ENCODE assay signal across 8 mouse cellular contexts in genomic region chrX:48424583-48424982, GRCm38 (mm10). TPM values are rescaled to one million over a fixed set of nuclear protein-coding genes. Genes with fewer than 3 reads are reported as not detected.
A peak's percentile ranks its signal among the peaks of the same experiment; 100 is the strongest.
DNase-seq lines count a peak whose midpoint lies in the region; ATAC-seq and TF ChIP-seq lines count a peak whose summit lies in the region.
"Had no signal": no experiment of that assay in that cellular context is flagged by ENCODE, and none has a peak within 500 bp of the region (broad histone marks: within the 10 kb centered on the region; RNA-seq: fewer than 3 reads in every experiment).

No protein-coding gene starts in this region.

- H3K79me2 ChIP-seq in MEL (ENCODE audit: control insufficient read depth, insufficient read depth, low read length, poor library complexity) = peaks cover 2% of the 10 kb centered on the region; the same call in 1 of the 2 replicates

- no peaks in the 10 kb centered on the region for H3K9me3 ChIP-seq in MEL (replicated peaks; ENCODE audit: insufficient read depth, low read length)
- no peaks in the 10 kb centered on the region for H3K9me3 ChIP-seq in embryonic facial prominence, embryonic 14.5 days (ENCODE audit: control insufficient read depth, low read length)
- no peaks in the 10 kb centered on the region for H3K9me3 ChIP-seq in kidney, embryonic 14.5 days (ENCODE audit: control insufficient read depth, low read length)
- no peaks in the 10 kb centered on the region for H3K9me3 ChIP-seq in forebrain, embryonic 16.5 days (ENCODE audit: control insufficient read depth, low read length)
- H3K9me3 ChIP-seq: hindbrain, embryonic 15.5 days had no signal

- no peak for TF ChIP-seq EP300 in MEL (IDR thresholded peaks at IDR 0.05; ENCODE audit: low read depth in 1 of 2, low read length in 2 of 2)

- peaks cover 2 to 25% of the 10 kb centered on the region in 2 experiments for H3K4me1 ChIP-seq in MEL (ENCODE audit: control insufficient read depth in 1 of 2, insufficient read depth in 2 of 2, low read length in 2 of 2)
- no peaks in the 10 kb centered on the region for H3K4me1 ChIP-seq in embryonic facial prominence, embryonic 14.5 days (ENCODE audit: control insufficient read depth, insufficient read depth, low read length)
- H3K4me1 ChIP-seq in kidney, embryonic 14.5 days (ENCODE audit: control insufficient read depth, insufficient read depth, low read length) = peaks cover 6% of the 10 kb centered on the region; the same call in 1 of the 2 replicates
- H3K4me1 ChIP-seq in forebrain, embryonic 16.5 days (replicated peaks; ENCODE audit: control insufficient read depth, insufficient read depth, low read length) = no peaks in the 10 kb centered on the region
- H3K4me1 ChIP-seq: hindbrain, embryonic 15.5 days had no signal

- peak overlapping the region; percentile 50 to 56 for H3K4me3 ChIP-seq in MEL (ENCODE audit: control insufficient read depth in 1 of 2, insufficient read depth in 1 of 2, low read depth in 2 of 2, low read length in 2 of 2)
- H3K4me3 ChIP-seq in embryonic facial prominence, embryonic 14.5 days (ENCODE audit: low read depth, low read length) = no peak overlapping the region
- no peak overlapping the region for H3K4me3 ChIP-seq in kidney, embryonic 14.5 days (ENCODE audit: low read length)
- no peak overlapping the region for H3K4me3 ChIP-seq in forebrain, embryonic 16.5 days (replicated peaks; ENCODE audit: low read length)
- H3K4me3 ChIP-seq: hindbrain, embryonic 15.5 days had no signal

- 55% methylated on average over 2 of the region's 3 CpGs for WGBS in embryonic facial prominence, embryonic 14.5 days
- 36% methylated on average over 3 of the region's 3 CpGs for WGBS in kidney, embryonic 14.5 days
- WGBS in forebrain, embryonic 16.5 days = 54% methylated on average over 3 of the region's 3 CpGs

- H3K36me3 ChIP-seq in MEL (ENCODE audit: control insufficient read depth in 1 of 2, insufficient read depth in 2 of 2, low read length in 2 of 2) = peaks cover 0 to 15% of the 10 kb centered on the region in 2 experiments; a peak in 2 of 4 replicates
- H3K36me3 ChIP-seq in embryonic facial prominence, embryonic 14.5 days (ENCODE audit: control insufficient read depth, insufficient read depth, low read length) = no peaks in the 10 kb centered on the region
- no peaks in the 10 kb centered on the region for H3K36me3 ChIP-seq in kidney, embryonic 14.5 days (ENCODE audit: control insufficient read depth, insufficient read depth, low read length)
- no peaks in the 10 kb centered on the region for H3K36me3 ChIP-seq in forebrain, embryonic 16.5 days (ENCODE audit: control insufficient read depth, insufficient read depth)
- H3K36me3 ChIP-seq: hindbrain, embryonic 15.5 days had no signal

- ATAC-seq in embryonic facial prominence, embryonic 14.5 days (ENCODE audit: low read depth) = no peak
- ATAC-seq in kidney, embryonic 14.5 days (ENCODE audit: low FRiP score, low TSS enrichment) = peak; percentile 38; the same call in 1 of the 2 replicates
- ATAC-seq in megakaryocyte, adult 5-6 weeks (ENCODE audit: poor library complexity, severe bottlenecking) = peak; percentile 56
- no peak for ATAC-seq in forebrain, embryonic 16.5 days

- peak overlapping the region; percentile 74 for H3K27ac ChIP-seq in MEL (ENCODE audit: control insufficient read depth, low read depth, low read length)
- H3K27ac ChIP-seq in embryonic facial prominence, embryonic 14.5 days (replicated peaks; ENCODE audit: low read depth, low read length) = no peak overlapping the region
- no peak overlapping the region for H3K27ac ChIP-seq in kidney, embryonic 14.5 days (ENCODE audit: low read depth, low read length)
- no peak overlapping the region for H3K27ac ChIP-seq in forebrain, embryonic 16.5 days (ENCODE audit: low read length)
- H3K27ac ChIP-seq: hindbrain, embryonic 15.5 days had no signal

- no peak for TF ChIP-seq CTCF in MEL (IDR thresholded peaks at IDR 0.05 in 2 of 3, conservative IDR thresholded peaks at IDR 0.05 in 1 of 3; ENCODE audit: control insufficient read depth in 1 of 3, insufficient read depth in 1 of 3, low read depth in 2 of 3, low read length in 3 of 3, poor library complexity in 1 of 3, severe bottlenecking in 1 of 3)

- H3K9ac ChIP-seq in MEL (ENCODE audit: control insufficient read depth, low read depth, low read length, poor library complexity, severe bottlenecking) = peak overlapping the region; percentile 55
- H3K9ac ChIP-seq in embryonic facial prominence, embryonic 14.5 days (ENCODE audit: low read depth, low read length) = no peak overlapping the region
- H3K9ac ChIP-seq in kidney, embryonic 14.5 days (ENCODE audit: low read depth, low read length) = no peak overlapping the region
- H3K9ac ChIP-seq in forebrain, embryonic 16.5 days (replicated peaks; ENCODE audit: low read depth, low read length) = no peak overlapping the region
- H3K9ac ChIP-seq: hindbrain, embryonic 15.5 days had no signal

- DNase-seq in MEL (ENCODE audit: low read depth, low spot score) = peak; percentile 62
- DNase-seq in embryonic facial prominence, embryonic 14.5 days (ENCODE audit: low spot score) = peak; percentile 9
- peak; percentile 76 for DNase-seq in thymus, postnatal 4 days
- no peak for DNase-seq in embryo, embryonic 11 days

- H3K27me3 ChIP-seq in MEL (ENCODE audit: control insufficient read depth in 1 of 2, insufficient read depth in 2 of 2, low read length in 2 of 2) = no peaks in the 10 kb centered on the region
- H3K27me3 ChIP-seq in embryonic facial prominence, embryonic 14.5 days (replicated peaks; ENCODE audit: control insufficient read depth, insufficient read depth, low read length) = no peaks in the 10 kb centered on the region
- no peaks in the 10 kb centered on the region for H3K27me3 ChIP-seq in kidney, embryonic 14.5 days (ENCODE audit: control insufficient read depth, insufficient read depth, low read length)
- H3K27me3 ChIP-seq in forebrain, embryonic 16.5 days (replicated peaks; ENCODE audit: control insufficient read depth, insufficient read depth, low read length) = no peaks in the 10 kb centered on the region
- H3K27me3 ChIP-seq: hindbrain, embryonic 15.5 days had no signal

- no peak overlapping the region for H3K4me2 ChIP-seq in embryonic facial prominence, embryonic 14.5 days (ENCODE audit: low read depth, low read length)
- H3K4me2 ChIP-seq in kidney, embryonic 14.5 days (replicated peaks; ENCODE audit: low read depth, low read length) = no peak overlapping the region
- H3K4me2 ChIP-seq in forebrain, embryonic 16.5 days (ENCODE audit: low read length) = no peak overlapping the region
- H3K4me2 ChIP-seq: hindbrain, embryonic 15.5 days had no signal

- no peak for TF ChIP-seq POLR2A in MEL (IDR thresholded peaks at IDR 0.05; ENCODE audit: control insufficient read depth in 1 of 2, insufficient read depth in 1 of 2, low read depth in 1 of 2, low read length in 2 of 2, poor library complexity in 1 of 2)

- TF ChIP-seq RAD21 in MEL (IDR thresholded peaks at IDR 0.05; ENCODE audit: low read depth, low read length) = no peak

TF ChIP-seq in MEL, 35 proteins besides CTCF, POLR2A, EP300 and RAD21:
- no peak for TF ChIP-seq MXI1 (IDR thresholded peaks at IDR 0.05; ENCODE audit: low read depth, low read length)
TF ChIP-seq in MEL: peak in this region for 0.

RNA-seq across cellular contexts. Expression of gene Elf4, which starts 38.3 kb away (rescaled TPM):
- 3.4 and 4.0 TPM in 2 replicates for total RNA-seq in MEL (2012; rRNA removed)
- 10 to 100 TPM in 1 of 2 experiments, not detected in 1; 15.3 TPM for polyA plus RNA-seq in MEL (2012; ENCODE audit: insufficient read depth in 1 of 2, insufficient read length in 2 of 2, low read depth in 1 of 2, low replicate concordance in 2 of 2, missing spikeins in 1 of 2)
- polyA plus RNA-seq in embryonic facial prominence, embryonic 14.5 days (2014; fragmentation: Nextera tagmentation; extraction: Ambion mirVana) = 11.5 and 12.7 TPM in 2 replicates
- polyA plus RNA-seq in kidney, embryonic 14.5 days (2014; fragmentation: Nextera tagmentation; extraction: Ambion mirVana) = 4.1 and 8.3 TPM in 2 replicates
- total RNA-seq in megakaryocyte, adult 5-6 weeks (2015) = 122 and 133 TPM in 2 replicates
- total RNA-seq in megakaryocyte, adult 5-6 weeks (2017) = 40.3 and 45.8 TPM in 2 replicates
- polyA plus RNA-seq in forebrain, embryonic 16.5 days (2015; fragmentation: Nextera tagmentation; extraction: Ambion mirVana) = 0.32 and 0.57 TPM in 2 replicates

Comparison
In these comparisons a context has a peak if more than half of its experiments do, and no peak if none do; other contexts are left out.
1. H3K4me3 ChIP-seq: peak in MEL (2 of 2); none in embryonic facial prominence, embryonic 14.5 days (single experiment), kidney, embryonic 14.5 days (single experiment) and forebrain, embryonic 16.5 days (single experiment).
2. ATAC-seq: peak in kidney, embryonic 14.5 days (single experiment) and megakaryocyte, adult 5-6 weeks (single experiment); none in embryonic facial prominence, embryonic 14.5 days (single experiment) and forebrain, embryonic 16.5 days (single experiment).